In the genomic region with DNA sequence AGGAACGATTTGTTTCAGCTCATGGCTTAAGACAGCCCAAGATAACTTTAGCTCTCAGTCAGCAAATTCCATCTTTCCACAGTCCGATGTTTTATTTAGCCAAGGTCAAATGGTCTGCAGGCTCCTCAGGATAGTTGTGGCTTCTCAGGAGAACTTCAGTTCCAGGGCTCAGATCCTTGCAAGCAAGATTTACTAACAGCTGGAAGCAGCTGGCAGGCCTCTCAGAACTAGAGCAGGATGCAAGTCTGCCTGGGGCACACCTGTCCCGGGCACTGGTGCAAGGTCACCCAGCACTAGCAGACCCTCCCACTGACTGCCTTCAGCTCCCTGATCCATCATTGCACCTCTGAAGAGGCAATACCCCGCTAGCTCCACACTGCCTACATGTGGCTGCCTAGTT, we compare ENCODE assay signal across 15 mouse cellular contexts.
A peak's percentile ranks its signal among the peaks of the same experiment; 100 is the strongest.
DNase-seq lines count a peak whose midpoint lies in the region; ATAC-seq and TF ChIP-seq lines count a peak whose summit lies in the region.
"Had no signal": no experiment of that assay in that cellular context is flagged by ENCODE, and none has a peak within 500 bp of the region (broad histone marks: within the 10 kb centered on the region; RNA-seq: fewer than 3 reads in every experiment).

No protein-coding gene starts in this region.

- peaks cover 3% of the 10 kb centered on the region; the same call in 1 of the 2 replicates for H3K27me3 ChIP-seq in heart, embryonic 10.5 days (ENCODE audit: insufficient read depth, poor library complexity, severe bottlenecking)
- H3K27me3 ChIP-seq in midbrain, postnatal 0 days (ENCODE audit: insufficient read depth, low read length) = no peaks in the 10 kb centered on the region
- H3K27me3 ChIP-seq in midbrain, embryonic 11.5 days (ENCODE audit: control insufficient read depth, insufficient read depth, low read length) = no peaks in the 10 kb centered on the region
- H3K27me3 ChIP-seq: hindbrain, embryonic 15.5 days; midbrain, embryonic 12.5 days; Patski had no signal

- no peaks in the 10 kb centered on the region for H3K36me3 ChIP-seq in heart, embryonic 10.5 days
- H3K36me3 ChIP-seq in midbrain, postnatal 0 days (ENCODE audit: insufficient read depth, low read length) = no peaks in the 10 kb centered on the region
- H3K36me3 ChIP-seq in midbrain, embryonic 11.5 days (ENCODE audit: control insufficient read depth, insufficient read depth, low read length) = no peaks in the 10 kb centered on the region
- H3K36me3 ChIP-seq: hindbrain, embryonic 15.5 days; midbrain, embryonic 12.5 days had no signal

- H3K4me2 ChIP-seq in midbrain, postnatal 0 days (ENCODE audit: low read depth, low read length, poor library complexity, severe bottlenecking) = no peak overlapping the region
- H3K4me2 ChIP-seq in midbrain, embryonic 11.5 days = no peak overlapping the region
- H3K4me2 ChIP-seq: hindbrain, embryonic 15.5 days; midbrain, embryonic 12.5 days had no signal

- no peak for DNase-seq in heart, embryonic 10.5 days (ENCODE audit: low spot score)
- no peak for DNase-seq in heart, adult 9 months (ENCODE audit: low spot score in 2 of 2)
- DNase-seq in midbrain, postnatal 0 days (ENCODE audit: low spot score) = no peak
- DNase-seq in midbrain, embryonic 11.5 days (ENCODE audit: low spot score, missing footprints) = no peak
- DNase-seq in kidney, postnatal 10 days = peak; percentile 60
- peak; percentile 44 for DNase-seq in testis, postnatal 14 days (ENCODE audit: low spot score)
- no peak for DNase-seq in thymus, postnatal 0 days (ENCODE audit: low spot score)
- DNase-seq: adrenal gland, postnatal 14 days; cerebellum, adult 8-10 months; gastrocnemius, postnatal 14 days had no signal

- peak; percentile 22; the same call in 1 of the 2 replicates for TF ChIP-seq CTCF in midbrain, postnatal 0 days (IDR thresholded peaks at IDR 0.05)

- no peaks in the 10 kb centered on the region for H3K9me3 ChIP-seq in heart, embryonic 10.5 days
- H3K9me3 ChIP-seq in midbrain, postnatal 0 days (ENCODE audit: low read length) = no peaks in the 10 kb centered on the region
- no peaks in the 10 kb centered on the region for H3K9me3 ChIP-seq in midbrain, embryonic 11.5 days (ENCODE audit: control insufficient read depth, low read length)
- H3K9me3 ChIP-seq: hindbrain, embryonic 15.5 days; midbrain, embryonic 12.5 days had no signal

- ATAC-seq in midbrain, postnatal 0 days (ENCODE audit: low FRiP score) = no peak
- no peak for ATAC-seq in midbrain, embryonic 11.5 days (ENCODE audit: low FRiP score)
- ATAC-seq in megakaryocyte, adult 5-6 weeks (ENCODE audit: poor library complexity, severe bottlenecking) = no peak
- ATAC-seq: Patski had no signal

- H3K4me3 ChIP-seq in heart, embryonic 10.5 days = no peak overlapping the region
- H3K4me3 ChIP-seq in midbrain, postnatal 0 days (ENCODE audit: low read depth, low read length) = no peak overlapping the region
- H3K4me3 ChIP-seq in midbrain, embryonic 11.5 days (ENCODE audit: low read depth, low read length) = no peak overlapping the region
- H3K4me3 ChIP-seq: hindbrain, embryonic 15.5 days; midbrain, embryonic 12.5 days had no signal

- no peak overlapping the region for H3K9ac ChIP-seq in midbrain, postnatal 0 days (replicated peaks; ENCODE audit: low read length, poor library complexity, severe bottlenecking)
- no peak overlapping the region for H3K9ac ChIP-seq in midbrain, embryonic 11.5 days (ENCODE audit: low read length)
- H3K9ac ChIP-seq: hindbrain, embryonic 15.5 days; liver, embryonic 14.5 days; midbrain, embryonic 12.5 days had no signal

- WGBS in heart, embryonic 10.5 days = 60% methylated on average over 4 of the region's 4 CpGs
- 84% methylated on average over 4 of the region's 4 CpGs for WGBS in midbrain, postnatal 0 days
- 74% methylated on average over 4 of the region's 4 CpGs for WGBS in midbrain, embryonic 11.5 days

- peaks cover 67% of the 10 kb centered on the region for H3K4me1 ChIP-seq in heart, embryonic 10.5 days
- H3K4me1 ChIP-seq in midbrain, postnatal 0 days (ENCODE audit: insufficient read depth, low read length) = peaks cover 16% of the 10 kb centered on the region; the same call in 1 of the 2 replicates
- H3K4me1 ChIP-seq in midbrain, embryonic 11.5 days (ENCODE audit: control insufficient read depth, insufficient read depth, low read length) = peaks cover 35% of the 10 kb centered on the region

- peak overlapping the region; percentile 56 for H3K27ac ChIP-seq in heart, embryonic 10.5 days
- H3K27ac ChIP-seq in midbrain, postnatal 0 days (ENCODE audit: low read depth, low read length) = no peak overlapping the region
- no peak overlapping the region for H3K27ac ChIP-seq in midbrain, embryonic 11.5 days (ENCODE audit: low read depth, low read length)
- H3K27ac ChIP-seq: hindbrain, embryonic 15.5 days; liver, embryonic 14.5 days had no signal

Comparison
In these comparisons a context has a peak if more than half of its experiments do, and no peak if none do; other contexts are left out.
1. DNase-seq: peak in kidney, postnatal 10 days (single experiment) and testis, postnatal 14 days (single experiment); none in heart, embryonic 10.5 days (single experiment), heart, adult 9 months (0 of 2), midbrain, postnatal 0 days (single experiment), midbrain, embryonic 11.5 days (single experiment) and thymus, postnatal 0 days (single experiment).